Mouse (Mus musculus): ENCODE measurements around the gene St6gal1. TPM values are rescaled to one million over a fixed set of nuclear protein-coding genes. Genes with fewer than 3 reads are reported as not detected.

St6gal1 gene
- polyA plus RNA-seq, 1 experiment: 13.3 TPM

DNA sequence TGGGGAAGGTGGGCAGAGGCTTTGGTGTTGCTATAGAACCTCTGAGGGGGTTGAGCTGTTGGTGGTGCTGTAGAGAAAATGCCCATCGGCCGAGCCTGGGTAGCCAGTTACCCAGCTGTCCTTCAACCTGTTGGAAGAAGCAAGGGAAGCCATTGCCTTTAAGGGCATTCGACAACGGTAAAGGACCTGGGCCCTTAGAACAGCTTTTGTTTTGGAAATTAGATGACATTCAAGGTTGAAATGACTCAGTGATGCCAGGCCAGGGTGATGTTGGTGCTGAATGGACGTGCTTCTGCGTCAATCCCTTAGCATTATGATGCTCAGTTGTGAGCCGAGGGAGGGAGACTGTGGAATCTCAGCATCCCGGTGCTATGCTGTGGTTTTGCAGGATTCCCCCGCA lies 63.6 kb downstream of the St6gal1 start:
- H3K4me3 ChIP-seq (ENCODE audit: insufficient read depth, low read length): no peak overlapping the region
- H3K27ac ChIP-seq (ENCODE audit: insufficient read depth, low read length): no peak overlapping the region
- H3K4me1 ChIP-seq (ENCODE audit: control insufficient read depth, insufficient read depth, low read length): peaks cover 3% of the 10 kb centered on the region
- no peak for TF ChIP-seq CTCF (IDR thresholded peaks at IDR 0.05; ENCODE audit: extremely low read depth, insufficient read depth, low read length)
- no peak for TF ChIP-seq POLR2A (IDR thresholded peaks at IDR 0.05; ENCODE audit: extremely low read depth, insufficient read depth, low read length)

DNA sequence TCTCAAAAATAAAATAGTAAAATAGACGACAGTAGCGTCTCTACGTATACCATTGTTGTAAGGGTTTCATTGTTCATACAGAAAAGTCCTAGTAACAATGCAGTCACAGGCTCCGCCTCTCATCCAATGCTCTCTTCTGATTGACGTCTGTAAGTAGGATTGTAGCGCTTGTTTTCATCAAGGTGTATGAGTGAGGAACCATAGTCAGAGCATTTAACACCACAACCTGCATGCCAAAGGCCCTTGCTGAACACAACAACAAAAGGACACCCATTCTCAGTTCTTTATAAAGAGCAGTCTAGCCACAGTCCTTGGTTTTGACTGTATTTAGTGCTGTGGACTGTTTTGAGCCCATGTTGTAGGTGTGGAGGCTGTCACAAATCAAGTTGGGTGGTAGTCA lies 64.9 kb downstream of the St6gal1 start:
- TF ChIP-seq CTCF (IDR thresholded peaks at IDR 0.05; ENCODE audit: extremely low read depth, insufficient read depth, low read length) (no peak), POLR2A (IDR thresholded peaks at IDR 0.05; ENCODE audit: extremely low read depth, insufficient read depth, low read length) (no peak)
- Histone ChIP-seq H3K4me1 (ENCODE audit: control insufficient read depth, insufficient read depth, low read length) (peaks cover 3% of the 10 kb centered on the region), H3K4me3 (ENCODE audit: insufficient read depth, low read length) (no peak overlapping the region), H3K27ac (ENCODE audit: insufficient read depth, low read length) (no peak overlapping the region)

DNA sequence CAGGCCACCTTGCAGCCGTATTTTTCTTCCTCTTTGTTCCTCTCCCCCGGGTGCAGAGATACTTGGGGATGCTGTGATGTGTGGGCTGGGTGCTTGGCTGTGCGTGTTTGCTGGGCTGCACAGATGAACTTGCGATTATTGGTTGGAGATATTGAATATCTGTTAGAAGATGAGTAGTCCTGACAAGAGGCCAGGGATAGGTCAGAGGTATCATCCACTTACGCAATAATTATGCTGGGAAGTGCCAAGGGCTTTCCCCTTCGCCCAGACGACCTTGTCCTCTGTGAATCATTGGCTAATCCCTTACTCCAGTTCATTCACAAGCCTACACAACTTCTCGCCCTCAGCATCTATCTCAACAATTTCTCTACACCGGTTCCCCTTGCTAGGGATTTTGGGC lies 65.6 kb downstream of the St6gal1 start:
- no peak overlapping the region for H3K4me3 ChIP-seq (ENCODE audit: insufficient read depth, low read length)
- no peak for TF ChIP-seq CTCF (IDR thresholded peaks at IDR 0.05; ENCODE audit: extremely low read depth, insufficient read depth, low read length)
- TF ChIP-seq POLR2A (IDR thresholded peaks at IDR 0.05; ENCODE audit: extremely low read depth, insufficient read depth, low read length): no peak
- H3K27ac ChIP-seq (ENCODE audit: insufficient read depth, low read length): no peak overlapping the region
- H3K4me1 ChIP-seq (ENCODE audit: control insufficient read depth, insufficient read depth, low read length): peaks cover 3% of the 10 kb centered on the region

DNA sequence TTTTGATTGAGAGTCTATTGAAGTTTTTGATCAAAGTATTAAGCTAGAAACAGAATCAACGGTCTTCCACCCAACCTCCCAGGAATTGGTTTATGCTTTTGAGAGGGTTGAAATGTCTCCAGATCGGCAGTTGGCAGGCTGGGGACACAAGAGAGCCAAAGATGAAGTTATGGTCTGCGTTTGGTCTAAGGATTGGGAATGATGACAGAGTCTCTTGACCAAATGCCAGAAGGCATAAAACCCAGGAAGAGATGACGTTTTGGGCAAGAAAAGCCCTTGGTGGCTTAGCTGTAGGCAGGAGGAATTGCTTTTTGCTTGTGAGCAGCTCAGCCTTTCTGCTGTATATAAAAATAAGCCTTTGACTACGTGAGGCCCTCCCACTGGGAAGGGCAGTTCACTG lies 67.0 kb downstream of the St6gal1 start:
- Histone ChIP-seq H3K4me1 (ENCODE audit: control insufficient read depth, insufficient read depth, low read length) (peaks cover 1% of the 10 kb centered on the region; the same call in 1 of the 2 replicates), H3K4me3 (ENCODE audit: insufficient read depth, low read length) (no peak overlapping the region), H3K27ac (ENCODE audit: insufficient read depth, low read length) (no peak overlapping the region)
- no peak for TF ChIP-seq CTCF (IDR thresholded peaks at IDR 0.05; ENCODE audit: extremely low read depth, insufficient read depth, low read length)
- no peak for TF ChIP-seq POLR2A (IDR thresholded peaks at IDR 0.05; ENCODE audit: extremely low read depth, insufficient read depth, low read length)

DNA sequence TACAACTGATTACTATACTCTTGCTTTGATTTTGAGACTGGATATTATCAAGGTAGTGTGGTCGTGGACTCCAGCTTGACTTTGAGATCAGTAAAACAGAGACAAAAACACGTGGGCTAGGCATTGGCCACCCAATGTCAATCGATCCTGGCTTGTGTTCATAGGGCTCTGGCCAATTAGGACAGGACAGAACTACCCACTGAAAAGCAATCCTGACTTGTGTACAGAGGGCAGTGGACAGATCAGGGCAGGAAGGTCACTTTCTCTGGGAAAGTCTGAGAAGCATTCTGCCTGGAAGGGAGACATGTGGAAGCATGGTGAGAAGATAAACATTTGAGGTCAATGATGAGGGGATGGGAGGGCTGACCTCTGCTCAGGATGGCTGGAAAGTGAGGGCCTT lies 69.7 kb downstream of the St6gal1 start:
- H3K4me3 ChIP-seq (ENCODE audit: insufficient read depth, low read length): no peak overlapping the region
- H3K4me1 ChIP-seq (ENCODE audit: control insufficient read depth, insufficient read depth, low read length): 0 out of 2 replicates have a peak, but pooled peaks cover 1% of the 10 kb centered on the region
- TF ChIP-seq POLR2A (IDR thresholded peaks at IDR 0.05; ENCODE audit: extremely low read depth, insufficient read depth, low read length) (no peak), CTCF (IDR thresholded peaks at IDR 0.05; ENCODE audit: extremely low read depth, insufficient read depth, low read length) (no peak)
- no peak overlapping the region for H3K27ac ChIP-seq (ENCODE audit: insufficient read depth, low read length)

DNA sequence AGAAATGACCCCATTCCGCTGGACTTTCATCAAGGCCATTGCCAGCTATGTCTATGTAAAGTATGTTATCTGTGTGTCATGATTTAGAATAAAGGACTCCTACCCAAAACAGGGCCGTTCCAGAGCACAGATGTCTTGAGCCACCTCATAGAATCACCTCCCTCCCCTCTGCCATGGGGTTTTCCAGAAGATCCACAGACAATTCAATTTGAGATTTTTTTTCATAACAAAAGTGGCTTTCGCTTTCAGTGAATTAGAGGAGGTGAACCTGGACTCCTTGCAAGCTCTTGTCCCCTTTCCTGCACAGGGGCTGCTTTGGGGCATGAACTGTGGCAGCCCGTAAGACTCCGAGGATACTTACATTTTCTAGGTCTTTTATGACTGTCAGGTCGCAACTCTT lies 70.2 kb downstream of the St6gal1 start:
- Histone ChIP-seq H3K4me1 (ENCODE audit: control insufficient read depth, insufficient read depth, low read length) (no peaks in the 10 kb centered on the region), H3K4me3 (ENCODE audit: insufficient read depth, low read length) (no peak overlapping the region), H3K27ac (ENCODE audit: insufficient read depth, low read length) (no peak overlapping the region)
- no peak for TF ChIP-seq CTCF (IDR thresholded peaks at IDR 0.05; ENCODE audit: extremely low read depth, insufficient read depth, low read length)
- no peak for TF ChIP-seq POLR2A (IDR thresholded peaks at IDR 0.05; ENCODE audit: extremely low read depth, insufficient read depth, low read length)

DNA sequence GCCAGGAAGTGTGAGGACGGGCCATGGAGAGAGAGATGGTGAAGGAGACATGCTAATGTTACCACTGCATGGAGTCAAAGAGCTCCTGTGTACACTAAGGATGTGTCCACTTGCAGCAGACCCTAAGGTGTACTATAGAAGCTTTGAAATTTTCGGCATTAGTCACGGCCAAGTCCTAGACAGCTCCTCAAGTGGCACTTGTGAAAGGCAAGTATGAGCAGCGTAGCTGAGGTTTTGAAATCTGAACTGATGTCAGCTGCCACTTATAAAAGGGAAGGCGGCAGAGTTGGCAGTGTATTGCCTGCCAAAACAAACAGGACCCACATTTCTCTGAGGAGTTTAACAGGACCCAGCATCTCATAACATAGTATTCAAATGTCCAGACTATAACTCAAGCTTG lies 71.2 kb downstream of the St6gal1 start:
- no peak for TF ChIP-seq CTCF (IDR thresholded peaks at IDR 0.05; ENCODE audit: extremely low read depth, insufficient read depth, low read length)
- no peak for TF ChIP-seq POLR2A (IDR thresholded peaks at IDR 0.05; ENCODE audit: extremely low read depth, insufficient read depth, low read length)
- H3K4me1 ChIP-seq (ENCODE audit: control insufficient read depth, insufficient read depth, low read length): no peaks in the 10 kb centered on the region

DNA sequence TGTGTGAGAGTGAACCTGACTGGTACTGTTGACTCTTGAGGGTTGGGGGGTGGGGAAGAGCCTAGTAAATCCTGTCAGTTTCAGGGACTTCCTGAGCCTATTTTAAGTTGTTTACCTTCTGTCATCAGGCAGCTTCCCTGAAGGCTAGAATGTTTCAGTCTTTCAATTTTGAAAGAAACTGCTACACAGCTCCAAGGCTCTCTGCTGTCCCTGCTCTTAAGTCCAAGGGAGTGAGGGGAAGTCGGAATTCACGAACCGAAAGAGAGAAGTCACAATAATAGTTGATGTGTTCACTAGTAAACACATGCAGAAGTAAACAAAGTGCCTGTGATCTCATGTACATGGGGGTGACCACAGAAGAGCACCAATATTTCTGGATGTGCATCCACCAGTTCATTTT lies 72.2 kb downstream of the St6gal1 start:
- TF ChIP-seq CTCF (IDR thresholded peaks at IDR 0.05; ENCODE audit: extremely low read depth, insufficient read depth, low read length): no peak
- TF ChIP-seq POLR2A (IDR thresholded peaks at IDR 0.05; ENCODE audit: extremely low read depth, insufficient read depth, low read length): no peak
- no peak overlapping the region for H3K27ac ChIP-seq (ENCODE audit: insufficient read depth, low read length)
- no peak overlapping the region for H3K4me3 ChIP-seq (ENCODE audit: insufficient read depth, low read length)

More for the DNA sequence above, 71.2 kb downstream of the St6gal1 start:
- no peak overlapping the region for H3K27ac ChIP-seq (ENCODE audit: insufficient read depth, low read length)
- H3K4me3 ChIP-seq (ENCODE audit: insufficient read depth, low read length): no peak overlapping the region

DNA sequence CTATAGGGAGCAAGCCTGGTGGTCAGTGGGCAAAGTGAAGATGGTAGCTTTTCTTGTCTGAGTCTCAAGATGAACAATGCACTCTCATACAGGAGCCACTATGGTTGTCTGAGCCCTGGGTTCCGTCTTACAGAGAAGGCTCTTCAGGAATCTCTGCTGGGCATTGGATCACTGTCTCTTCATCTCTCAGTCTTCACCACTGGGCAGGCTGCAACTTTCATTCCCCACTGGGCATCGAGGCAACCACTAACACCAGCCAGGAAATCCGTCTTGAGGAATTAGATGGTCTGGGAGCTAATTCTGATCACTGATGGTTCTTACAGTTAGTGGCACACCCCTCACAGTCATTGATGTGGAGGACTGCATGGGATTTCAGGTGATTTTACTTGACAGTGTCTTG lies 73.9 kb downstream of the St6gal1 start:
- Histone ChIP-seq H3K4me3 (ENCODE audit: insufficient read depth, low read length) (no peak overlapping the region), H3K4me1 (ENCODE audit: control insufficient read depth, insufficient read depth, low read length) (no peaks in the 10 kb centered on the region), H3K27ac (ENCODE audit: insufficient read depth, low read length) (no peak overlapping the region)
- TF ChIP-seq CTCF (IDR thresholded peaks at IDR 0.05; ENCODE audit: extremely low read depth, insufficient read depth, low read length) (no peak), POLR2A (IDR thresholded peaks at IDR 0.05; ENCODE audit: extremely low read depth, insufficient read depth, low read length) (no peak)

More for the DNA sequence above, 72.2 kb downstream of the St6gal1 start:
- no peaks in the 10 kb centered on the region for H3K4me1 ChIP-seq (ENCODE audit: control insufficient read depth, insufficient read depth, low read length)

DNA sequence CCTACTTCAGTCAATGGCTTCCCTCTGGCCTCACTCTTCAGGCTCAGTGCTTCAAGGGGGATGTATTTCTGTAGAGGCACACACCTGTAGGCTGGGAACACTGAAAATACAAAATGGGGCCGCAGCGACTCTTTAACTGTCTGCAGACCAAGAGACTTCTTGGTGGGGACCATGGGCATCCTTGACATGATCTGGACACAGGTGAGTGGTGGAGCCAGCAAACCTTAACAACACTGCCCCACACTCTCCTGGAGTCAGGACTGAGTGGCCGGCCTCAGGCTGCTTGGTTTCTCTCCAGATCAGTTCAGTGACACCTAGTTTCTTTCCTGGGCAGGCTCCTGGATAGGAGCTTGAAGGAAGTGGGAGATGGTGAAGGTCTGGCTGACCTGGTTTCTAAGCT lies 74.4 kb downstream of the St6gal1 start:
- Histone ChIP-seq H3K27ac (ENCODE audit: insufficient read depth, low read length) (no peak overlapping the region), H3K4me3 (ENCODE audit: insufficient read depth, low read length) (no peak overlapping the region), H3K4me1 (ENCODE audit: control insufficient read depth, insufficient read depth, low read length) (no peaks in the 10 kb centered on the region)
- TF ChIP-seq POLR2A (IDR thresholded peaks at IDR 0.05; ENCODE audit: extremely low read depth, insufficient read depth, low read length) (no peak), CTCF (IDR thresholded peaks at IDR 0.05; ENCODE audit: extremely low read depth, insufficient read depth, low read length) (no peak)
